Mouse (Mus musculus) spleen, adult 2 months (tissue): ENCODE results near the gene Adamts14. TPM values are rescaled to one million over a fixed set of nuclear protein-coding genes. Genes with fewer than 3 reads are reported as not detected.

ENCODE experiments used
- DNase-seq, 2 experiments: peaks; one replicate each; pipeline versions ENCODE4 v3.0.0 to v3.0.0-alpha.2; 2012 to 2021; ENCODE audit warnings: low spot score in 2 of 2, low read depth in 1 of 2
- H3K27ac ChIP-seq: fragments of 200-500 bp; 2 replicates; pipeline ENCODE4 v1.5.1; 2012; ENCODE audit warnings: low read length, inconsistent platforms; ENCODE audit not compliant: insufficient read depth
- H3K27me3 ChIP-seq: fragments of 200-500 bp; 2 replicates; pipeline ENCODE4 v1.6.1; 2012; ENCODE audit warnings: mild to moderate bottlenecking, moderate library complexity, low read length, inconsistent platforms; ENCODE audit not compliant: control insufficient read depth, insufficient read depth
- H3K36me3 ChIP-seq: fragments of 200-500 bp; 2 replicates; pipeline ENCODE4 v1.6.1; 2012; ENCODE audit warnings: mild to moderate bottlenecking, low read length, inconsistent platforms; ENCODE audit not compliant: control insufficient read depth, insufficient read depth
- H3K4me1 ChIP-seq: fragments of 200-500 bp; 2 replicates; pipeline ENCODE4 v1.6.1; 2011; ENCODE audit warnings: inconsistent platforms; ENCODE audit not compliant: control insufficient read depth, insufficient read depth, insufficient read length
- H3K4me3 ChIP-seq: fragments of 200-500 bp; 2 replicates; pipeline ENCODE4 v1.5.1; 2011; ENCODE audit warnings: mild to moderate bottlenecking, inconsistent platforms; ENCODE audit not compliant: insufficient read depth, insufficient read length; ENCODE audit errors: extremely low read depth
- CTCF ChIP-seq: fragments of 200-500 bp; IDR thresholded peaks from 2 replicates; pipeline ENCODE4 v1.5.1; 2011; ENCODE audit warnings: mild to moderate bottlenecking, inconsistent platforms; ENCODE audit not compliant: insufficient read depth, insufficient read length, insufficient replicate concordance; ENCODE audit errors: extremely low read depth
- POLR2A ChIP-seq: fragments of 200-500 bp; IDR thresholded peaks from 2 replicates; pipeline ENCODE4 v1.6.1; 2011; ENCODE audit warnings: low read depth, low read length, inconsistent platforms
- WGBS: fragments of 180-500 bp; shearing (Covaris S2); methylation state at CpG from one replicate; pipeline ENCODE4 v1.1.7; 2018; 5-methylcytosine and 5-hydroxymethylcytosine counted together
- polyA plus RNA-seq: library from polyadenylated mRNA; depleted of rRNA; stranded (reverse); fragments of >200 nt; gene quantifications from 2 replicates; pipeline ENCODE4 v1.2.3, GENCODE M21; 2012

Gene Adamts14
- polyA plus RNA-seq, 1 experiment = 6.9 TPM

- Histone ChIP-seq H3K27ac (no peak overlapping the region), H3K4me1 (no peaks in the 10 kb centered on the region; the same call in 1 of the 2 replicates), H3K27me3 (no peaks in the 10 kb centered on the region), H3K36me3 (no peaks in the 10 kb centered on the region), H3K4me3 (no peak overlapping the region)
- no peak for DNase-seq
- WGBS = 76% methylated on average over 12 of the region's 12 CpGs
- TF ChIP-seq POLR2A (no peak), CTCF (no peak)
These were observed 35.6 kb upstream of the Adamts14 start for GRCm38 (mm10) chr10:61308706-61309320.

GRCm38 (mm10) chr10:61305928-61306590 lies 32.8 kb upstream of the Adamts14 start:
- no peaks in the 10 kb centered on the region for H3K27me3 ChIP-seq
- H3K27ac ChIP-seq = peak overlapping the region; percentile 24; the same call in 1 of the 2 replicates
- no peaks in the 10 kb centered on the region; the same call in 1 of the 2 replicates for H3K4me1 ChIP-seq
- no peaks in the 10 kb centered on the region for H3K36me3 ChIP-seq
- DNase-seq = peak; percentile 17 to 46
- H3K4me3 ChIP-seq = no peak overlapping the region
- 22% methylated on average over 13 of the region's 13 CpGs for WGBS
- TF ChIP-seq CTCF = no peak
- no peak for TF ChIP-seq POLR2A

GRCm38 (mm10) chr10:61304046-61304445 lies 30.8 kb upstream of the Adamts14 start:
- Histone ChIP-seq H3K36me3 (no peaks in the 10 kb centered on the region), H3K27me3 (no peaks in the 10 kb centered on the region), H3K4me1 (no peaks in the 10 kb centered on the region; the same call in 1 of the 2 replicates), H3K4me3 (no peak overlapping the region), H3K27ac (no peak overlapping the region)
- DNase-seq = no peak
- TF ChIP-seq POLR2A = no peak
- no peak for TF ChIP-seq CTCF
- 91% methylated on average over 6 of the region's 6 CpGs for WGBS

GRCm38 (mm10) chr10:61300996-61301395 lies 27.8 kb upstream of the Adamts14 start:
- Histone ChIP-seq H3K4me3 (no peak overlapping the region), H3K27me3 (no peaks in the 10 kb centered on the region), H3K27ac (no peak overlapping the region), H3K4me1 (peaks cover 4% of the 10 kb centered on the region; the same call in 1 of the 2 replicates), H3K36me3 (no peaks in the 10 kb centered on the region)
- peak in 1 of 2 experiments; percentile 27 for DNase-seq
- 15% methylated on average over 3 of the region's 3 CpGs for WGBS
- TF ChIP-seq CTCF (no peak), POLR2A (no peak)

GRCm38 (mm10) chr10:61297477-61297876 lies 24.2 kb upstream of the Adamts14 start, which contains the start of gene Prf1:
Gene Prf1 (plus strand): TSS chr10:61297833.
- TF ChIP-seq CTCF (no peak), POLR2A (no peak)
- Histone ChIP-seq H3K36me3 (no peaks in the 10 kb centered on the region), H3K4me1 (peaks cover 4% of the 10 kb centered on the region; the same call in 1 of the 2 replicates), H3K4me3 (peak within 1 kb of the TSS; percentile 42), H3K27ac (peak within 1 kb of the TSS; percentile 51), H3K27me3 (no peaks in the 10 kb centered on the region)
- peak; percentile 53 to 55 for DNase-seq
- 26% methylated on average over 7 of the region's 7 CpGs for WGBS

- WGBS = 46% methylated on average over 8 of the region's 8 CpGs
These were observed 23.6 kb upstream of the Adamts14 start for GRCm38 (mm10) chr10:61296713-61297445.

More at GRCm38 (mm10) chr10:61296713-61297445, 23.6 kb upstream of the Adamts14 start:
- DNase-seq = no peak
- H3K4me3 ChIP-seq = no peak overlapping the region
- peak overlapping the region; percentile 51 for H3K27ac ChIP-seq
- no peaks in the 10 kb centered on the region for H3K27me3 ChIP-seq
- H3K4me1 ChIP-seq = peaks cover 4% of the 10 kb centered on the region; the same call in 1 of the 2 replicates
- no peak for TF ChIP-seq POLR2A
- TF ChIP-seq CTCF = no peak
- H3K36me3 ChIP-seq = no peaks in the 10 kb centered on the region
